Comparison of ENCODE assay signal across 8 mouse cellular contexts in genomic region chr5:21265049-21265448, GRCm38 (mm10).
DNase-seq lines count a peak whose midpoint lies in the region; ATAC-seq and TF ChIP-seq lines count a peak whose summit lies in the region.

No protein-coding gene starts in this region.

- WGBS in forebrain, embryonic 10.5 days: 38% methylated on average over 4 of the region's 4 CpGs
- WGBS in lung, embryonic 14.5 days: 17% methylated on average over 4 of the region's 4 CpGs

- no peaks in the 10 kb centered on the region for H3K4me1 ChIP-seq in ES-Bruce4 (ENCODE audit: control insufficient read depth, insufficient read depth, low read length)
- H3K4me1 ChIP-seq in forebrain, embryonic 10.5 days: peaks cover 28% of the 10 kb centered on the region
- H3K4me1 ChIP-seq in lung, embryonic 14.5 days (ENCODE audit: insufficient read depth): no peaks in the 10 kb centered on the region

- no peak overlapping the region for H3K4me2 ChIP-seq in lung, embryonic 14.5 days

- H3K9ac ChIP-seq in ES-Bruce4 (ENCODE audit: low read depth, poor library complexity, severe bottlenecking): no peak overlapping the region
- no peak overlapping the region for H3K9ac ChIP-seq in lung, embryonic 14.5 days

- ATAC-seq in hematopoietic stem cell, adult 5-6 weeks (replicated peaks in 1 of 2; ENCODE audit: insufficient read depth in 1 of 2, low FRiP score in 2 of 2, low TSS enrichment in 1 of 2, low read depth in 1 of 2, poor library complexity in 2 of 2, severe bottlenecking in 2 of 2): peak; percentile 65 to 71; a peak in 2 of 4 replicates
- peak; percentile 69; the same call in 1 of the 2 replicates for ATAC-seq in lung, embryonic 14.5 days (ENCODE audit: insufficient read depth)

- no peak overlapping the region for H3K4me3 ChIP-seq in ES-Bruce4 (ENCODE audit: low read depth, low read length)
- H3K4me3 ChIP-seq in forebrain, embryonic 10.5 days: no peak overlapping the region
- no peak overlapping the region for H3K4me3 ChIP-seq in lung, embryonic 14.5 days (ENCODE audit: low read depth, low read length)

- DNase-seq in brain, adult 2 months (ENCODE audit: low read depth, low spot score): peak; percentile 90
- peak; percentile 83 for DNase-seq in forebrain, embryonic 10.5 days (ENCODE audit: extremely low spot score, low spot score)
- DNase-seq in layer of hippocampus, adult 11-12 months (ENCODE audit: low spot score): peak; percentile 90
- peak; percentile 96 for DNase-seq in lung, embryonic 14.5 days
- DNase-seq in ovary, postnatal 14 days (ENCODE audit: low spot score): peak; percentile 85
- DNase-seq in thymus, postnatal 10 days (ENCODE audit: low spot score in 2 of 2): peak; percentile 46 to 81

- no peak for TF ChIP-seq POLR2A in ES-Bruce4 (IDR thresholded peaks at IDR 0.05; ENCODE audit: insufficient read depth, low read length)

- peak; percentile 68 for TF ChIP-seq CTCF in ES-Bruce4 (IDR thresholded peaks at IDR 0.05; ENCODE audit: low read depth, low read length)
- TF ChIP-seq CTCF in lung, embryonic 14.5 days (IDR thresholded peaks at IDR 0.05; ENCODE audit: low read depth): peak; percentile 89

- no peaks in the 10 kb centered on the region for H3K9me3 ChIP-seq in ES-Bruce4 (replicated peaks; ENCODE audit: control insufficient read depth, insufficient read depth, low read length, poor library complexity, severe bottlenecking)
- no peaks in the 10 kb centered on the region for H3K9me3 ChIP-seq in forebrain, embryonic 10.5 days
- no peaks in the 10 kb centered on the region for H3K9me3 ChIP-seq in lung, embryonic 14.5 days (ENCODE audit: low read depth, low read length)

- no peaks in the 10 kb centered on the region for H3K36me3 ChIP-seq in ES-Bruce4 (ENCODE audit: control insufficient read depth, insufficient read depth, low read length, poor library complexity, severe bottlenecking)
- no peaks in the 10 kb centered on the region for H3K36me3 ChIP-seq in forebrain, embryonic 10.5 days (replicated peaks)
- H3K36me3 ChIP-seq in lung, embryonic 14.5 days (ENCODE audit: insufficient read depth): no peaks in the 10 kb centered on the region

- H3K27ac ChIP-seq in ES-Bruce4 (ENCODE audit: insufficient read depth, low read length): no peak overlapping the region
- no peak overlapping the region for H3K27ac ChIP-seq in forebrain, embryonic 10.5 days
- H3K27ac ChIP-seq in lung, embryonic 14.5 days (ENCODE audit: low read depth): no peak overlapping the region

- no peak for TF ChIP-seq EP300 in ES-Bruce4 (IDR thresholded peaks at IDR 0.05; ENCODE audit: insufficient read depth, low read depth, low read length)

- no peaks in the 10 kb centered on the region; the same call in 1 of the 2 replicates for H3K27me3 ChIP-seq in ES-Bruce4 (ENCODE audit: control insufficient read depth, insufficient read depth, low read length, poor library complexity, severe bottlenecking)
- H3K27me3 ChIP-seq in forebrain, embryonic 10.5 days (ENCODE audit: poor library complexity, severe bottlenecking): no peaks in the 10 kb centered on the region
- no peaks in the 10 kb centered on the region for H3K27me3 ChIP-seq in lung, embryonic 14.5 days (ENCODE audit: insufficient read depth, low read length)
